Mouse (Mus musculus) G1E (cell line): ENCODE measurements around the gene Cd59a. TPM values are rescaled to one million over a fixed set of nuclear protein-coding genes. Genes with fewer than 3 reads are reported as not detected.

Experiments used
- ATAC-seq: 2 replicates; pipeline ENCODE4 v1.8.0; 2016; ENCODE audit warnings: mild to moderate bottlenecking; ENCODE audit not compliant: insufficient number of reproducible peaks, poor library complexity, low FRiP score, severe bottlenecking; ENCODE audit errors: extremely low read depth
- DNase-seq: peaks from one replicate; pipeline ENCODE4 v3.0.0; 2012; ENCODE audit warnings: low spot score
- H3K27me3 ChIP-seq: 2 replicates; pipeline ENCODE4 v1.6.1; 2012; ENCODE audit warnings: mild to moderate bottlenecking, low read length, inconsistent platforms; ENCODE audit not compliant: insufficient read depth
- H3K36me3 ChIP-seq: replicated peaks from 2 replicates; pipeline ENCODE3; 2012; ENCODE audit warnings: mild to moderate bottlenecking, inconsistent platforms
- H3K4me1 ChIP-seq: 2 replicates; pipeline ENCODE4 v1.6.1; 2012; ENCODE audit warnings: low read depth, low read length, inconsistent platforms, mixed read lengths; ENCODE audit not compliant: insufficient read depth
- H3K4me3 ChIP-seq: 2 replicates; pipeline ENCODE4 v1.5.1; 2012; ENCODE audit warnings: low read depth, mild to moderate bottlenecking, inconsistent platforms, low read length, moderate library complexity, mixed read lengths
- H3K9me3 ChIP-seq: replicated peaks from 2 replicates; pipeline ENCODE4 v1.6.1; 2012; ENCODE audit warnings: inconsistent platforms
- CTCF ChIP-seq: IDR thresholded peaks from 2 replicates; pipeline ENCODE4 v1.5.1; 2012; ENCODE audit warnings: low read depth, low read length, inconsistent platforms, mixed read lengths
- GATA1 ChIP-seq: IDR thresholded peaks from 2 replicates; pipeline ENCODE4 v1.6.1; 2012; ENCODE audit warnings: borderline replicate concordance, low read length, inconsistent platforms, mixed read lengths
- GATA2 ChIP-seq: IDR thresholded peaks from 2 replicates; pipeline ENCODE4 v1.6.1; 2012; ENCODE audit warnings: low read depth, low read length, inconsistent platforms, borderline replicate concordance
- POLR2AphosphoS5 ChIP-seq: IDR thresholded peaks from 2 replicates; pipeline ENCODE4 v1.6.1; 2012; ENCODE audit warnings: low read depth, low read length, inconsistent platforms; ENCODE audit not compliant: insufficient replicate concordance
- TAL1 ChIP-seq: conservative IDR thresholded peaks from 2 replicates; pipeline ENCODE4 v1.6.1; 2012; ENCODE audit warnings: low read depth, low read length, inconsistent platforms, mixed read lengths
- polyA plus RNA-seq: library from polyadenylated mRNA; stranded (reverse); fragments of >175 nt; gene quantifications from 2 replicates; pipeline ENCODE4 v1.2.3, GENCODE M21; 2012
- total RNA-seq, 2 experiments: library from RNA; stranded (forward) in 1 of 2; stranded (reverse) in 1 of 2; fragments of 200-1000 nt in 1 of 2; fragments of >200 nt in 1 of 2; fragmentation: Nextera tagmentation in 1 of 2; gene quantifications; 2 replicates each; pipeline ENCODE4 v1.2.3; 2014 to 2017

Gene Cd59a
- total and polyA plus RNA-seq, 3 experiments = 0.10 to 4.4 (median 1.7) TPM

DNA sequence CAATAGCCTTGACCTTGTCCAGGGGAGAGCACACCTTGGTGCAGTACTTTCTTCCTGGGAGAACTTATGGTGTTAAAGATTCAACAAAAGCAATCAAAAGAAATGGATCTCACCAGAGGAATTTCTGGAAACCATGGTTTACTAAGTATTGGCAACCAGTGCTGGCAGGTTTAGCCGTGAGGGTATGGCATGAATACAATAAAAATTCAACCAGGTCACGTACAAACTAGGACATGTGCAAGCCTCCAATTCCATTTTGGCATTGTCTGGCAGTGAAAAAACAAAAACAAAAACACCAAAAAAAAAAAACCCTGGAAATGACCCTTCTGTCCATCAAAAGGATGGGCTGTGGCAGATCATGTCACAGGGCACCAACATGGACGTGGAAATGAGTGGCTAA lies 58.3 kb downstream of the Cd59a start:
- DNase-seq (no peak), ATAC-seq (no peak)
- Histone ChIP-seq H3K27me3 (peaks cover 64% of the 10 kb centered on the region), H3K9me3 (no peaks in the 10 kb centered on the region), H3K4me3 (no peak overlapping the region), H3K36me3 (no peaks in the 10 kb centered on the region), H3K4me1 (peaks cover 4% of the 10 kb centered on the region; the same call in 1 of the 2 replicates)
- no peak for TF ChIP-seq TAL1
- TF ChIP-seq GATA2 = no peak
- no peak for TF ChIP-seq CTCF
- no peak for TF ChIP-seq POLR2AphosphoS5
- TF ChIP-seq GATA1 = no peak

DNA sequence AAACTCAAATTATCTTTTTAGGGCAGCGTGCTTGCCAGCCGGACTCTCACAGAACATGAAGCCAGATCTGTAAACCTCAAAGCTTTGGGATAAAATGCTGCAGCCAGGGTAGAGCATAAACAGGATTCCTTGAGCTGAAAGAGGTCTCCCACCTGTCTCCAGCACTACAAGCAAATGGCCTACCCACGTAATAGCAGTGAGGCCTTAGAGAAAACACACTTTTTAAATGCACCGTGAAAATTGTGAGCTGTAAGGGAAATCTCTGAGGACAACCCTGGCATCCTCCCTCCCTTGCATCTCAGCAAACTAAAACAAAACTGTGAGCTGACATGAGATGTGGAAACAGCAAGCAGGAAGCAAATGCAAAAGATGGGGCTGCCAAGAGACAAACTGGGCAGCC lies 62.2 kb downstream of the Cd59a start:
- Histone ChIP-seq H3K9me3 (no peaks in the 10 kb centered on the region), H3K36me3 (no peaks in the 10 kb centered on the region), H3K4me1 (peaks cover 9% of the 10 kb centered on the region; the same call in 1 of the 2 replicates), H3K4me3 (no peak overlapping the region), H3K27me3 (peaks cover 55% of the 10 kb centered on the region)
- ATAC-seq = no peak
- no peak for TF ChIP-seq TAL1
- TF ChIP-seq POLR2AphosphoS5 = no peak
- TF ChIP-seq GATA1 = no peak
- no peak for TF ChIP-seq CTCF
- TF ChIP-seq GATA2 = no peak
- no peak for DNase-seq

DNA sequence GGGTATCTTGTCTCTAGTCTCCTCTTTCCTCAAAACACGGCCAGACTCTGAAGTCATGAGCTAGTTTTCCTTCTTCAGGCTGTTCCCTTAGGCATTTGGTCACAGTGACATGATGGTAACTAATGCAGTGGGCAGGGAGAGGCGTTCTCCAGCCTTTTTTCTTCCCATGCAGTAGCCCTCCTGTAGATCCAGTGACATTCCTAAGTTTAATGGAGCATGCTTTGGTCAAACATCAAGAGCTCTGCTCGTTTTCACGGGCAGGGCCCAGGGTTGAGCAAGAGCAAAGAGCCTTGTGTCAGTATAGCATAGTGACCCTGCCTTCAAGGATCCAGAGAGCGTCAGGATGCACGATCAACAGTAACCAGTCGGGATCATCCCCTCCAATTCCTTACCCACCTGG lies 67.8 kb downstream of the Cd59a start:
- no peaks in the 10 kb centered on the region for H3K36me3 ChIP-seq

DNA sequence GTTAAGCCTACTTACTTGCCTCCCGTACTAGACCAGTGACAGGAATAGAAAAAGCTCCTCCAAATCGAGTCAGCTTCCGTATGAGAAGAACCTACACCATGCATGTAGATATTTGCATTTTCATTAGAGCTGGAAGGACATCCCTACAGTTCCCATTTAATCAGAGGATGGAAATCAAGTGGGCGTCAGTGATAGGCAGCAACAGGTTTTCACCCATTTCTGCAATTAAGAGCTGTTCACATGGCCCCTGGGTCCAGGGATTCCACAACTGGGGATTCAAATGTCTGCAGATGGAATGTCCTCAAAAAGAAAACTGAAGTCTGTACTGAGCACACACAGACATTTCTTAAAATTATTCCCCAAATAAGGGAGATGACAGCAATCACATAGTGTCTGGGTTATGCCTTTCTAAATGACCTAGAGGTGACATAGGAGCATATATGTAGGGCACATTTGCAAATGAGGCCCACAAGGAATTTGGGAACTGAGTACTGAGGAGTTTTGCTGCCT lies 68.4 kb downstream of the Cd59a start:
- H3K4me3 ChIP-seq = no peak overlapping the region
- TF ChIP-seq CTCF (no peak), GATA1 (no peak)
- no peaks in the 10 kb centered on the region for H3K9me3 ChIP-seq
- no peak for ATAC-seq
- peaks cover 6% of the 10 kb centered on the region; the same call in 1 of the 2 replicates for H3K4me1 ChIP-seq
- no peaks in the 10 kb centered on the region for H3K36me3 ChIP-seq
- no peak for DNase-seq
- H3K27me3 ChIP-seq = peaks cover 48% of the 10 kb centered on the region

More for the DNA sequence above, 67.8 kb downstream of the Cd59a start:
- Histone ChIP-seq H3K9me3 (no peaks in the 10 kb centered on the region), H3K4me1 (peaks cover 6% of the 10 kb centered on the region; the same call in 1 of the 2 replicates), H3K4me3 (no peak overlapping the region), H3K27me3 (peaks cover 46% of the 10 kb centered on the region)
- ATAC-seq (no peak), DNase-seq (no peak)
- TF ChIP-seq GATA1 = no peak
- no peak for TF ChIP-seq TAL1
- no peak for TF ChIP-seq GATA2
- no peak for TF ChIP-seq POLR2AphosphoS5
- TF ChIP-seq CTCF = no peak

Other genes with a start within 250 kb of the Cd59a start
- gene Lmo2, start 137.8 kb upstream of the Cd59a start, total RNA-seq (2014; fragmentation: Nextera tagmentation) = 184 and 198 TPM in 2 replicates
- gene Lmo2, start 137.8 kb upstream of the Cd59a start, total RNA-seq (2017) = 119 and 124 TPM in 2 replicates
- gene Lmo2, start 137.8 kb upstream of the Cd59a start, polyA plus RNA-seq = 255 and 381 TPM in 2 replicates
- gene Fbxo3, start 68.1 kb upstream of the Cd59a start, total RNA-seq (2014; fragmentation: Nextera tagmentation) = 113 and 126 TPM in 2 replicates
- gene Fbxo3, start 68.1 kb upstream of the Cd59a start, total RNA-seq (2017) = 76.4 and 79.5 TPM in 2 replicates
- gene Fbxo3, start 68.1 kb upstream of the Cd59a start, polyA plus RNA-seq = 9.4 and 12.6 TPM in 2 replicates
- gene 4931422A03Rik, start 67.4 kb upstream of the Cd59a start, total RNA-seq (2014; fragmentation: Nextera tagmentation) = not detected in 2 replicates
- gene 4931422A03Rik, start 67.4 kb upstream of the Cd59a start, total RNA-seq (2017) = 0.12 and 0.38 TPM in 2 replicates
- gene 4931422A03Rik, start 67.4 kb upstream of the Cd59a start, polyA plus RNA-seq = not detected in 2 replicates
- not detected in 2 replicates for gene Gm10912, start 30.0 kb upstream of the Cd59a start, total RNA-seq (2014; fragmentation: Nextera tagmentation)
- gene Gm10912, start 30.0 kb upstream of the Cd59a start, total RNA-seq (2017) = 0.27 and 0.29 TPM in 2 replicates
- not detected in 2 replicates for gene Gm10912, start 30.0 kb upstream of the Cd59a start, polyA plus RNA-seq
- not detected in 2 replicates for gene Gm10799, start 27.3 kb upstream of the Cd59a start, total RNA-seq (2014; fragmentation: Nextera tagmentation)
- not detected in 2 replicates for gene Gm10799, start 27.3 kb upstream of the Cd59a start, total RNA-seq (2017)
- not detected in 2 replicates for gene Gm10799, start 27.3 kb upstream of the Cd59a start, polyA plus RNA-seq
- not detected in 2 replicates for gene Cd59b, start 26.0 kb upstream of the Cd59a start, total RNA-seq (2014; fragmentation: Nextera tagmentation)
- gene Cd59b, start 26.0 kb upstream of the Cd59a start, total RNA-seq (2017) = 0.87 TPM in 1 of 2 replicates, not detected in the other
- gene Cd59b, start 26.0 kb upstream of the Cd59a start, polyA plus RNA-seq = not detected in 2 replicates
- gene A930018P22Rik, start 27.0 kb downstream of the Cd59a start, total RNA-seq (2014; fragmentation: Nextera tagmentation) = not detected in 2 replicates
- gene A930018P22Rik, start 27.0 kb downstream of the Cd59a start, total RNA-seq (2017) = not detected in 2 replicates
- not detected in 2 replicates for gene A930018P22Rik, start 27.0 kb downstream of the Cd59a start, polyA plus RNA-seq